Mouse (Mus musculus): ENCODE measurements around the gene Ncoa3. TPM values are rescaled to one million over a fixed set of nuclear protein-coding genes. Genes with fewer than 3 reads are reported as not detected.

The Ncoa3 gene
- polyA plus RNA-seq, 1 experiment: 10.8 TPM

- no peak overlapping the region for H3K4me3 ChIP-seq (ENCODE audit: control insufficient read depth, low read depth, low read length)
- peak overlapping the region; percentile 69 for H3K27ac ChIP-seq (ENCODE audit: control insufficient read depth, insufficient read depth, low read depth, low read length)
- no peak for TF ChIP-seq CTCF (IDR thresholded peaks at IDR 0.05; ENCODE audit: control insufficient read depth, insufficient read depth, insufficient replicate concordance, low read depth, low read length)
- no peak for TF ChIP-seq POLR2A (IDR thresholded peaks at IDR 0.05; ENCODE audit: control insufficient read depth, low read depth, low read length)
- H3K27me3 ChIP-seq (ENCODE audit: control insufficient read depth, insufficient read depth, low read length): no peaks in the 10 kb centered on the region
- peaks cover 6% of the 10 kb centered on the region for H3K4me1 ChIP-seq (ENCODE audit: control insufficient read depth, insufficient read depth, low read length)
- no peaks in the 10 kb centered on the region for H3K36me3 ChIP-seq (ENCODE audit: control insufficient read depth, insufficient read depth, low read length)
Measured at GRCm38 (mm10) chr2:166122781-166123180, 130.3 kb downstream of the Ncoa3 start.

Other genes with a start within 250 kb of the Ncoa3 start
- 3.0 and 4.2 TPM in 2 replicates for gene Zmynd8, start 93.6 kb upstream of the Ncoa3 start, polyA plus RNA-seq (2012; rRNA removed)
- gene Sulf2, start 163.0 kb downstream of the Ncoa3 start, polyA plus RNA-seq (2012; rRNA removed): 14.2 and 15.6 TPM in 2 replicates